Mouse (Mus musculus): ENCODE data around the gene Ttc22.

Gene Ttc22

DNA sequence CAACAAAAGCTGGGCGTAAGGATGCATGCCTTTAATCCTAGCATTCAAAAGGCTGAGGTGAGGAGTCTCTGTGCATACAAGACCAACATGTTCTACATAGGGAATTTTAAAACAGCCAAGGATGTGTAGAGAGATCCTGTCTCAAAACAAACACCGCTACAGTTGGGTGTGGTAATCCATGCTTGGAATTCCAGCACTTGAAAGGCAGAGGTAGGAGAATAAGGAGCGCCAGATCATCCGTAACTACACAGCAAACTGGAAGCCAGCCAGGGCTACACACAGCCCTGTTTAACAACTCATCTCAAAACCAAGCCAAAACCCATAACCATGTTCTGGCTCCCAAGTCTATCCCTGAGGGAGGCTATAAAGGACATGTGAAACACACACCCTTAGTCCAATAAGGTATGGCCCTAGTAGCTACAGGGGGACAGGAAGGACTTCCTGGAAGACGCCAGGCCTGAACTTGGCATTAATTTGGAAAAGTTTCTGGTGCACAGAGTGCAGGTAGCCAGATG, 41.8 kb downstream of the Ttc22 start:
- DNase-seq (ENCODE audit: low spot score in 2 of 2) = no peak

DNA sequence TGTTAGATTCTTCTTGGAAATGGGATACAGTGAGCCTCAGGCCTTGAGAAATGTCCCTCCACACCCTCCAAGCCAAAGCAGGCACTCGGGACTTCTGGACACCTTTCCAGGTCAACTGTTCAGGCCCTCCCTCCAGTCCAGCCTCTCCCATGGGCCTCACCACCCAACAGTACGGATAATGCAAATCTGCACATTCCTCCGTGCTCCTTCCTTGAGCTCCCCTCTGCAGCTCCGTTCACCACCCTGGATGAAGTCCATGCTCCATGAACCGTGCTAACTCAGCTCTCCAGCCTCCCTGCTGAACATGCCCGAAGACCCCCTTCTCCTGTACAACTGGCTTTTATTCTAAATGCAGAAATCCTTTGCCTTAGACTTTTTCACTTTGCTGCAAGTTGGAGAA, 42.5 kb downstream of the Ttc22 start:
- no peak for DNase-seq (ENCODE audit: low spot score in 2 of 2)

- no peak for DNase-seq (ENCODE audit: low spot score in 2 of 2)
Measured at GRCm38 (mm10) chr4:106665269-106665668, 43.0 kb downstream of the Ttc22 start.

DNA sequence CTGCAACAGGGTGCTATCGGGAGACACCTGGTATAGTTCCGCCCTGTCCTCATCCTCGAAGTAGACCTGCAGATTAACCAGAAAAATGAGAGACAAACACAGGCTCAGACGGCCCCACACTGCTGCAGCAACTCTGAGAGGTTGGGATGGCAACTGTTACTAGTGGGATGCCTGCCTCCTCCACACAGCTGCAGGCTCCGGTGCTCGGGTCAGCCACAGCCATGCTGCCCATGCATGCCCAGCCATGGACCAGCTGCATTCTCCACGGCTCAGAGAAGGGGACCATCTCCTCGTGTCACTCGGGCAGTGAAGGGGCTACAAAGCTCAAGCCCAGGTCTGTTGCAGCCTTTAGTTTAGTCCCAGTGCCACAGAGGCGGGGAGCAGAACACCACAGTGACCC, 43.4 kb downstream of the Ttc22 start:
- no peak for DNase-seq (ENCODE audit: low spot score in 2 of 2)

- no peak for DNase-seq (ENCODE audit: low spot score in 2 of 2)
Measured at GRCm38 (mm10) chr4:106666546-106666945, 44.3 kb downstream of the Ttc22 start.

DNA sequence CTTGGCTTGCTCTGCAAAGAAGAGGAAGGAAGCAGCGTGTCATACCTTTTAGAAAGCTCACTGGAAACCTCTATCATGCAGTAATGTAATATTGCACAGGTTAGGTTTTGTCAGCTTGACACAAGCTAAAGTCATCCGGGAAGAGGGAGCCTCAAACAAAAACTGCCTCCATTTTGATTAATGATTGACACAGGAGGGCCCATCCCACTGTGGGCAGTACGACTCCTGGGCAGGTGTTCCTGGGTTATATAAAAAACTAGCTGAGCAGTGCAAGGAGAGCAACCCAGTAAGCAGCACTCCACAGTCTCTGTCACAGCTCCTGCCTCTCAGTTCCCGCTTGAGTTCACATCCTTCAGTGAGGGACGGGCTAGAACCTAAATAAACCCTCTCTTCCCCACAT, 54.5 kb downstream of the Ttc22 start:
- no peak for DNase-seq (ENCODE audit: low spot score in 2 of 2)

DNA sequence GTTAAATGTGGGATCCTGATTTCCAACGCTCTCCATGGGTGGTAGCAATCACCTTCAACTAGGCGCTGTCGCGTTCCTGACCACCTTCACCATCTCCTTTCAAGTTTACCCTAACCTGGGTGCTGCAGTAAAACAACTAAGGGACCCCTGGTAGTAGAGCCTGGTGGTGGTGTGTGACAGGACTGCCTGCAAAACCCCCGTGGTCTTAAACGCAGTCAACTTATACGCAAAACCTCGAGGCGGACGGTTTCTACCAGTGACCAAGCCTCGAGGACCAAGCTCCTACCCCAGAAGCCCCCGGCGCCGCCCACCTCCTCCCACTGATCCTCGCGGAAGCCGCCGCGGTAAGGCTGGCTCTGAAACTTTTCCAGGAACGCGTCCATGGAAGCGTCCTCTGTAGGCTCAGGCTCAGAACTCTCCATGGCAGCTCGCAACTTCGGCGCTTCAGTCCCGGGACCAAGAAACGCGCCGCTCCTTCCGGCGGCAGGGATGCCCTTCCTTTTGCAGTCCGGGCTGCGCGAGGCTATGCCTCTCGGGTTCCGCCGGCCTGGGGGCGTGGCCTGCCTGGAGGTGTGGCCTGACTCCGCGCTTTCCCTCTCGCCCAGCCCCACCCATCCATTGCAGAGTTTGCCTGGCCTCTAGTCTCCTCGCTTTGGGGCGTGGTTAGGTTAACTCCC, 56.3 kb downstream of the Ttc22 start, which contains the start of gene Ttc4:
TSS of gene Ttc4 (minus strand) at position 503 of the 677 bp plus-strand sequence.
- peak; percentile 47 to 85 for DNase-seq (ENCODE audit: low spot score in 2 of 2)

GRCm38 (mm10) chr4:106679152-106679551, 56.9 kb downstream of the Ttc22 start:
- no peak for DNase-seq (ENCODE audit: low spot score in 2 of 2)

GRCm38 (mm10) chr4:106680955-106681354, 58.7 kb downstream of the Ttc22 start:
- no peak for DNase-seq (ENCODE audit: low spot score in 2 of 2)

- no peak for DNase-seq (ENCODE audit: low spot score in 2 of 2)
Measured at GRCm38 (mm10) chr4:106688636-106689296, 66.5 kb downstream of the Ttc22 start.

Measured in left cerebral cortex, adult 9 months (tissue).